Mouse (Mus musculus): ENCODE data around the gene Pik3cb. TPM values are rescaled to one million over a fixed set of nuclear protein-coding genes. Genes with fewer than 3 reads are reported as not detected.

Pik3cb gene
- polyA plus RNA-seq, 1 experiment: 3.0 TPM

DNA sequence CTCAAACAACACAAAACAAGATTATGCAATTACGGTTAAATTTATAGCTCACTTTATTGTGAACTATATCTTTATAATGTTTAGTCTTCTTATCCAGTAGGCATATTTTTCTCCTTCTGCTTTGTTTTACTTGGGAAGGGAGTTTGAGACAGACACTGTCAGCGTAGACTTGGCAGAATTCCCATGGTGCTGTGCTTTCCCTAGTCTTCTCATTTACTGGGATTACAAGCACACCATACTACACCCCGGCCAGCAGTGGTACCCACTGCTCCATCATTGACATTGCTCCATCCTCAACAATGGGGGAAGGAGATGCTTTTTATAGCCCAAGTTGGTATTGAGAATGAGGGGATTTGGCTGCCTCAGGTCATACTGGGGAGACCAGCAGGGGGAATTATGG is 38.3 kb upstream of the Pik3cb start:
- TF ChIP-seq TCF12 (IDR thresholded peaks at IDR 0.05; ENCODE audit: insufficient read depth, poor library complexity, severe bottlenecking): no peak
- no peak for TF ChIP-seq POLR2A (IDR thresholded peaks at IDR 0.05; ENCODE audit: insufficient read length, low read depth)
- no peak for TF ChIP-seq E2F4 (IDR thresholded peaks at IDR 0.05; ENCODE audit: insufficient read depth)
- no peak for TF ChIP-seq CEBPB (IDR thresholded peaks at IDR 0.05; ENCODE audit: insufficient read depth, poor library complexity, severe bottlenecking)
- no peak for TF ChIP-seq TCF3 (IDR thresholded peaks at IDR 0.05; ENCODE audit: insufficient read length, low read depth)
- no peak for TF ChIP-seq USF1 (IDR thresholded peaks at IDR 0.05; ENCODE audit: low read depth)
- no peak for TF ChIP-seq MYOD1 (IDR thresholded peaks at IDR 0.05; ENCODE audit: control insufficient read depth in 1 of 3, insufficient read length in 2 of 3, low read depth in 2 of 3)
- no peak for TF ChIP-seq MYOG (IDR thresholded peaks at IDR 0.05; ENCODE audit: control insufficient read depth in 1 of 3, insufficient read depth in 1 of 3, insufficient read length in 2 of 3, low read depth in 2 of 3)
- H3K4me3 ChIP-seq: no peak overlapping the region

GRCm38 (mm10) chr9:99175774-99176173 is 35.4 kb upstream of the Pik3cb start:
- H3K79me2 ChIP-seq (ENCODE audit: control insufficient read depth, insufficient read depth): no peaks in the 10 kb centered on the region
- no peak overlapping the region for H3K4me3 ChIP-seq
- no peak overlapping the region for H3ac ChIP-seq (ENCODE audit: control insufficient read depth, insufficient read length)
- TF ChIP-seq TCF12 (IDR thresholded peaks at IDR 0.05; ENCODE audit: insufficient read depth, poor library complexity, severe bottlenecking): no peak
- no peak for TF ChIP-seq MYOD1 (IDR thresholded peaks at IDR 0.05; ENCODE audit: control insufficient read depth in 1 of 3, insufficient read length in 2 of 3, low read depth in 2 of 3)
- no peak for TF ChIP-seq TCF3 (IDR thresholded peaks at IDR 0.05; ENCODE audit: insufficient read length, low read depth)
- no peak for TF ChIP-seq MYOG (IDR thresholded peaks at IDR 0.05; ENCODE audit: control insufficient read depth in 1 of 3, insufficient read depth in 1 of 3, insufficient read length in 2 of 3, low read depth in 2 of 3)
- no peak for TF ChIP-seq CEBPB (IDR thresholded peaks at IDR 0.05; ENCODE audit: insufficient read depth, poor library complexity, severe bottlenecking)
- TF ChIP-seq POLR2AphosphoS2 (IDR thresholded peaks at IDR 0.05; ENCODE audit: insufficient read length, low read depth): no peak
- TF ChIP-seq POLR2A (IDR thresholded peaks at IDR 0.05; ENCODE audit: insufficient read length, low read depth): no peak
- no peak for TF ChIP-seq USF1 (IDR thresholded peaks at IDR 0.05; ENCODE audit: low read depth)
- no peak for TF ChIP-seq REST (IDR thresholded peaks at IDR 0.05; ENCODE audit: insufficient read depth, insufficient read length)
- H3K27me3 ChIP-seq (ENCODE audit: control insufficient read depth, insufficient read depth, insufficient read length): no peaks in the 10 kb centered on the region
- no peak overlapping the region for H3K4me2 ChIP-seq (ENCODE audit: low read depth)
- no peaks in the 10 kb centered on the region for H3K36me3 ChIP-seq (ENCODE audit: control insufficient read depth, insufficient read depth)

More for the DNA sequence above, 38.3 kb upstream of the Pik3cb start:
- Histone ChIP-seq H3K79me2 (ENCODE audit: control insufficient read depth, insufficient read depth) (no peaks in the 10 kb centered on the region), H3K36me3 (ENCODE audit: control insufficient read depth, insufficient read depth) (no peaks in the 10 kb centered on the region), H3K4me2 (ENCODE audit: low read depth) (no peak overlapping the region), H3K27me3 (ENCODE audit: control insufficient read depth, insufficient read depth, insufficient read length) (no peaks in the 10 kb centered on the region), H3ac (ENCODE audit: control insufficient read depth, insufficient read length) (no peak overlapping the region)

GRCm38 (mm10) chr9:99172811-99173210 is 32.4 kb upstream of the Pik3cb start:
- TF ChIP-seq POLR2AphosphoS2 (IDR thresholded peaks at IDR 0.05; ENCODE audit: insufficient read length, low read depth) (no peak), USF1 (IDR thresholded peaks at IDR 0.05; ENCODE audit: low read depth) (no peak), MYOG (IDR thresholded peaks at IDR 0.05; ENCODE audit: control insufficient read depth in 1 of 3, insufficient read depth in 1 of 3, insufficient read length in 2 of 3, low read depth in 2 of 3) (no peak), E2F4 (IDR thresholded peaks at IDR 0.05; ENCODE audit: insufficient read depth) (no peak), POLR2A (IDR thresholded peaks at IDR 0.05; ENCODE audit: insufficient read length, low read depth) (no peak)
- Histone ChIP-seq H3K4me3 (no peak overlapping the region), H3K79me2 (ENCODE audit: control insufficient read depth, insufficient read depth) (no peaks in the 10 kb centered on the region), H3ac (ENCODE audit: control insufficient read depth, insufficient read length) (no peak overlapping the region), H3K36me3 (ENCODE audit: control insufficient read depth, insufficient read depth) (no peaks in the 10 kb centered on the region), H3K27me3 (ENCODE audit: control insufficient read depth, insufficient read depth, insufficient read length) (no peaks in the 10 kb centered on the region), H3K4me2 (ENCODE audit: low read depth) (no peak overlapping the region)

GRCm38 (mm10) chr9:99171186-99171585 is 30.8 kb upstream of the Pik3cb start:
- H3K36me3 ChIP-seq (ENCODE audit: control insufficient read depth, insufficient read depth): no peaks in the 10 kb centered on the region
- H3K79me2 ChIP-seq (ENCODE audit: control insufficient read depth, insufficient read depth): no peaks in the 10 kb centered on the region
- no peaks in the 10 kb centered on the region for H3K27me3 ChIP-seq (ENCODE audit: control insufficient read depth, insufficient read depth, insufficient read length)
- no peak overlapping the region for H3ac ChIP-seq (ENCODE audit: control insufficient read depth, insufficient read length)
- H3K4me3 ChIP-seq: no peak overlapping the region
- no peak overlapping the region for H3K4me2 ChIP-seq (ENCODE audit: low read depth)
- no peak for TF ChIP-seq USF1 (IDR thresholded peaks at IDR 0.05; ENCODE audit: low read depth)
- TF ChIP-seq SRF (IDR thresholded peaks at IDR 0.05; ENCODE audit: control insufficient read depth, insufficient read length, low read depth): no peak
- no peak for TF ChIP-seq CEBPB (IDR thresholded peaks at IDR 0.05; ENCODE audit: insufficient read depth, poor library complexity, severe bottlenecking)
- no peak for TF ChIP-seq REST (IDR thresholded peaks at IDR 0.05; ENCODE audit: insufficient read depth, insufficient read length)
- no peak for TF ChIP-seq MYOD1 (IDR thresholded peaks at IDR 0.05; ENCODE audit: control insufficient read depth in 1 of 3, insufficient read length in 2 of 3, low read depth in 2 of 3)
- no peak for TF ChIP-seq POLR2A (IDR thresholded peaks at IDR 0.05; ENCODE audit: insufficient read length, low read depth)
- TF ChIP-seq TCF12 (IDR thresholded peaks at IDR 0.05; ENCODE audit: insufficient read depth, poor library complexity, severe bottlenecking): no peak
- no peak for TF ChIP-seq TCF3 (IDR thresholded peaks at IDR 0.05; ENCODE audit: insufficient read length, low read depth)
- TF ChIP-seq POLR2AphosphoS2 (IDR thresholded peaks at IDR 0.05; ENCODE audit: insufficient read length, low read depth): no peak
- no peak for TF ChIP-seq MAX (IDR thresholded peaks at IDR 0.05; ENCODE audit: low read depth)
- no peak for TF ChIP-seq MYOG (IDR thresholded peaks at IDR 0.05; ENCODE audit: control insufficient read depth in 1 of 3, insufficient read depth in 1 of 3, insufficient read length in 2 of 3, low read depth in 2 of 3)
- TF ChIP-seq E2F4 (IDR thresholded peaks at IDR 0.05; ENCODE audit: insufficient read depth): no peak

GRCm38 (mm10) chr9:99169029-99169428 is 28.6 kb upstream of the Pik3cb start:
- TF ChIP-seq USF1 (IDR thresholded peaks at IDR 0.05; ENCODE audit: low read depth): no peak
- no peak for TF ChIP-seq REST (IDR thresholded peaks at IDR 0.05; ENCODE audit: insufficient read depth, insufficient read length)
- no peak for TF ChIP-seq CEBPB (IDR thresholded peaks at IDR 0.05; ENCODE audit: insufficient read depth, poor library complexity, severe bottlenecking)
- no peak for TF ChIP-seq E2F4 (IDR thresholded peaks at IDR 0.05; ENCODE audit: insufficient read depth)
- TF ChIP-seq TCF3 (IDR thresholded peaks at IDR 0.05; ENCODE audit: insufficient read length, low read depth): no peak
- no peak for TF ChIP-seq SRF (IDR thresholded peaks at IDR 0.05; ENCODE audit: control insufficient read depth, insufficient read length, low read depth)
- TF ChIP-seq MAX (IDR thresholded peaks at IDR 0.05; ENCODE audit: low read depth): no peak
- TF ChIP-seq POLR2AphosphoS2 (IDR thresholded peaks at IDR 0.05; ENCODE audit: insufficient read length, low read depth): no peak
- H3ac ChIP-seq (ENCODE audit: control insufficient read depth, insufficient read length): no peak overlapping the region
- no peak overlapping the region for H3K4me2 ChIP-seq (ENCODE audit: low read depth)
- no peaks in the 10 kb centered on the region for H3K79me2 ChIP-seq (ENCODE audit: control insufficient read depth, insufficient read depth)
- H3K4me3 ChIP-seq: no peak overlapping the region
- no peaks in the 10 kb centered on the region for H3K27me3 ChIP-seq (ENCODE audit: control insufficient read depth, insufficient read depth, insufficient read length)
- no peaks in the 10 kb centered on the region for H3K36me3 ChIP-seq (ENCODE audit: control insufficient read depth, insufficient read depth)

All from myocyte (in vitro differentiated cells).